Mouse (Mus musculus) ES-E14 (cell line): ENCODE results near the gene Ccpg1. TPM values are rescaled to one million over a fixed set of nuclear protein-coding genes. Genes with fewer than 3 reads are reported as not detected.

Experiments used
- DNase-seq: peaks from one replicate; pipeline ENCODE4 v3.0.0-alpha.2; 2013; ENCODE audit warnings: low read depth, low spot score
- H3K27ac ChIP-seq: 2 replicates; pipeline ENCODE4 v1.5.1; 2012; ENCODE audit warnings: low read depth, mild to moderate bottlenecking, low read length, moderate library complexity, mixed read lengths; ENCODE audit not compliant: poor library complexity, insufficient read depth, severe bottlenecking
- H3K36me3 ChIP-seq: 2 replicates; pipeline ENCODE4 v1.6.1; 2012; ENCODE audit warnings: mild to moderate bottlenecking, low read length, moderate library complexity, mixed read lengths; ENCODE audit not compliant: control insufficient read depth, poor library complexity, insufficient read depth, severe bottlenecking
- H3K4me1 ChIP-seq, 2 experiments: fragments of 150-350 bp in 1 of 2; sonication (generic) in 1 of 2; 2 replicates each; pipeline ENCODE4 v1.6.1; 2012; ENCODE audit warnings: low read length in 2 of 2, mild to moderate bottlenecking in 1 of 2, mixed read lengths in 1 of 2; ENCODE audit not compliant: control insufficient read depth in 2 of 2, insufficient read depth in 2 of 2, poor library complexity in 1 of 2
- H3K4me3 ChIP-seq, 2 experiments: fragments of 150-350 bp in 1 of 2; sonication (generic) in 1 of 2; 2 replicates each; pipeline ENCODE4 v1.5.1; 2012; ENCODE audit warnings: low read length in 2 of 2, low read depth in 1 of 2, mild to moderate bottlenecking in 1 of 2, mixed read lengths in 1 of 2; ENCODE audit not compliant: insufficient read depth in 1 of 2, poor library complexity in 1 of 2, severe bottlenecking in 1 of 2
- H3K9ac ChIP-seq: 2 replicates; pipeline ENCODE4 v1.6.1; 2012; ENCODE audit warnings: low read depth, mild to moderate bottlenecking, low read length, mixed read lengths; ENCODE audit not compliant: poor library complexity, insufficient read depth, severe bottlenecking
- H3K9me3 ChIP-seq: fragments of 150-350 bp; sonication (generic); 2 replicates; pipeline ENCODE4 v1.6.1; 2012; ENCODE audit warnings: low read depth, mild to moderate bottlenecking, low read length; ENCODE audit not compliant: control insufficient read depth, insufficient read depth
- CHD2 ChIP-seq: IDR thresholded peaks from 2 replicates; pipeline ENCODE4 v1.6.1; 2014; ENCODE audit warnings: mild to moderate bottlenecking, low read depth, low read length, inconsistent platforms
- HCFC1 ChIP-seq: IDR thresholded peaks from 2 replicates; pipeline ENCODE4 v1.6.1; 2012; ENCODE audit warnings: low read length, inconsistent platforms, borderline replicate concordance; ENCODE audit not compliant: insufficient read depth
- MAFK ChIP-seq: IDR thresholded peaks from 2 replicates; pipeline ENCODE4 v1.6.1; 2014; ENCODE audit warnings: mild to moderate bottlenecking, low read depth, low read length, inconsistent platforms; ENCODE audit not compliant: insufficient read depth
- ZC3H11A ChIP-seq: IDR thresholded peaks from 2 replicates; pipeline ENCODE4 v1.6.1; 2012; ENCODE audit warnings: low read depth, mild to moderate bottlenecking, inconsistent platforms, low read length, borderline replicate concordance
- ZNF384 ChIP-seq: IDR thresholded peaks from 2 replicates; pipeline ENCODE4 v1.6.1; 2012; ENCODE audit warnings: low read depth, low read length, inconsistent platforms
- in situ Hi-C, 2 experiments: fragments of 600-800 bp; cut with MboI; formaldehyde crosslinking; loops; one replicate each; pipeline ENCODE4 v1.15.1; 2025; ENCODE audit warnings: low sequenced_read_pairs in 2 of 2, inconsistent platforms in 1 of 2; ENCODE audit not compliant: unreplicated experiment in 2 of 2
- total RNA-seq: library from RNA; depleted of rRNA; stranded (reverse); fragments of 300-350 nt; gene quantifications from 2 replicates; pipeline ENCODE4 v1.2.3, GENCODE M21; 2012

Ccpg1 gene
- total RNA-seq, 1 experiment, result 31.3 TPM

DNA sequence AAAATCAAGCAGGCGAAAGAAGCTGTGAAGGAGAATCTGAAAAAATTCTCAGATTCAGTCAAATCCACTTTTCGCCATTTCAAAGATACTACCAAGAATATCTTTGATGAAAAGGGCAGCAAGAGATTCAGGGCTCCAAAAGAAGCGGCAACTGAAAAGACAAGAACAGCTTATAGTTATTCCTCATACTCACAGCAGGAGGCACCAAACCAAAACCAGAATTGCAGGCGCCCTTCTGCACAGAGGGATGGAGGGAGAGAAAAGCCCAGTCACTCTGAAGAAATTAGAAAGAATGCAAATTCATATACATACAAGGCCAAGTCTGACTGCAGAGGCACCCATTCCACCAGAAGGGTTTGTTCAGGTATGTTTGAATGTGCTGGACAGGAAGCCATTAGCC, 27.4 kb downstream of the Ccpg1 start:
- no peak for TF ChIP-seq MAFK
- no peak for TF ChIP-seq CHD2
- Histone ChIP-seq H3K36me3 (peaks cover 24% of the 10 kb centered on the region), H3K27ac (no peak overlapping the region), H3K4me3 (no peak overlapping the region), H3K9ac (no peak overlapping the region), H3K4me1 (no peaks in the 10 kb centered on the region), H3K9me3 (no peaks in the 10 kb centered on the region)
- no peak for DNase-seq
- in situ Hi-C loops, result no loop called here

- H3K27ac ChIP-seq, result no peak overlapping the region; the same call in 1 of the 2 replicates
- H3K4me3 ChIP-seq, result no peak overlapping the region
- H3K36me3 ChIP-seq, result peaks cover 32% of the 10 kb centered on the region
- peaks cover 0 to 2% of the 10 kb centered on the region in 2 experiments; a peak in 1 of 4 replicates for H3K4me1 ChIP-seq
- DNase-seq, result no peak
- H3K9me3 ChIP-seq, result no peaks in the 10 kb centered on the region
- in situ Hi-C loops, result no loop called here
- H3K9ac ChIP-seq, result no peak overlapping the region
- TF ChIP-seq ZNF384 (no peak), HCFC1 (no peak), MAFK (no peak), CHD2 (no peak), ZC3H11A (no peak)
Measured at GRCm38 (mm10) chr9:73014724-73015123, 29.5 kb downstream of the Ccpg1 start.

DNA sequence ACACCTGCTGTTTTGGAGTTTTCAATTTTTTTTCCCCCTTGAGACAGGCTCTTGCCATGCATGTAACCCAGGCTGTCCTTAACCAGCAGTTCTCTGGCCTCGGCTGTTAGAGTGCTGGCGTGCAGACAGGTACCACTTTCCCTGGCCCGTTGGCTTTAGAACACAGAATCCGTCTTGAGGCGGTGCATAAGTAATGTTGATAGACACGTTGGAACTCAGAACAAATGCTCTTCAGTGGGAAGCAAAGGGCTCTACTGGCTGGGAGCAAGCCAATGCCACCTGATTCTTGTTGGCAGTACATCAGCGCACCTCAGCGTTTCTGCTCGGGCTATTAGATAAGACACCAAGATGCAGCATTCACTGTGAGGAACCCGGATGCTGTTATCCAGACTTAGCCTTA, 34.6 kb downstream of the Ccpg1 start:
- no peak overlapping the region for H3K27ac ChIP-seq
- TF ChIP-seq CHD2 (no peak), HCFC1 (no peak), MAFK (no peak), ZC3H11A (no peak), ZNF384 (no peak)
- no peak for DNase-seq
- in situ Hi-C loops, result no loop called here
- H3K36me3 ChIP-seq, result peaks cover 38% of the 10 kb centered on the region
- no peak overlapping the region for H3K4me3 ChIP-seq
- H3K4me1 ChIP-seq, result peaks cover 0 to 4% of the 10 kb centered on the region in 2 experiments; a peak in 1 of 4 replicates
- H3K9ac ChIP-seq, result no peak overlapping the region
- H3K9me3 ChIP-seq, result no peaks in the 10 kb centered on the region

GRCm38 (mm10) chr9:73020566-73021097, 35.4 kb downstream of the Ccpg1 start:
- Histone ChIP-seq H3K9me3 (no peaks in the 10 kb centered on the region), H3K27ac (no peak overlapping the region), H3K4me1 (peaks cover 0 to 4% of the 10 kb centered on the region in 2 experiments; a peak in 2 of 4 replicates), H3K4me3 (no peak overlapping the region), H3K36me3 (peaks cover 36% of the 10 kb centered on the region), H3K9ac (no peak overlapping the region)
- no peak for DNase-seq
- TF ChIP-seq HCFC1 (no peak), ZNF384 (no peak), ZC3H11A (no peak), CHD2 (no peak), MAFK (no peak)
- in situ Hi-C loops, result no loop called here
